Mouse (Mus musculus): ENCODE data around the gene Tarbp2.

Tarbp2 gene

GRCm38 (mm10) chr15:102517976-102518858, at the start of gene Tarbp2:
Tarbp2 (plus strand) TSS chr15:102518192.
- peak; percentile 100 for DNase-seq (ENCODE audit: low read depth, low spot score)

- DNase-seq (ENCODE audit: low read depth, low spot score): no peak
Observed at GRCm38 (mm10) chr15:102468675-102469370, 49.2 kb upstream of the Tarbp2 start.

- peak; percentile 97 for DNase-seq (ENCODE audit: low read depth, low spot score)
Observed at GRCm38 (mm10) chr15:102470183-102470604, 47.8 kb upstream of the Tarbp2 start, which contains the start of gene Pcbp2. Pcbp2 (plus strand) TSS chr15:102470539.

- DNase-seq (ENCODE audit: low read depth, low spot score): peak; percentile 90
Observed at GRCm38 (mm10) chr15:102470605-102471294, 47.2 kb upstream of the Tarbp2 start.

GRCm38 (mm10) chr15:102471295-102471645, 46.7 kb upstream of the Tarbp2 start:
- no peak for DNase-seq (ENCODE audit: low read depth, low spot score)

GRCm38 (mm10) chr15:102471727-102472126, 46.3 kb upstream of the Tarbp2 start:
- DNase-seq (ENCODE audit: low read depth, low spot score): no peak

- no peak for DNase-seq (ENCODE audit: low read depth, low spot score)
Observed at GRCm38 (mm10) chr15:102473246-102473645, 44.7 kb upstream of the Tarbp2 start.

GRCm38 (mm10) chr15:102474520-102474919, 43.5 kb upstream of the Tarbp2 start:
- DNase-seq (ENCODE audit: low read depth, low spot score): no peak

GRCm38 (mm10) chr15:102483136-102483535, 34.9 kb upstream of the Tarbp2 start:
- no peak for DNase-seq (ENCODE audit: low read depth, low spot score)

GRCm38 (mm10) chr15:102485853-102486252, 32.1 kb upstream of the Tarbp2 start:
- DNase-seq (ENCODE audit: low read depth, low spot score): no peak

- DNase-seq (ENCODE audit: low read depth, low spot score): no peak
Observed at GRCm38 (mm10) chr15:102487664-102488063, 30.3 kb upstream of the Tarbp2 start.

GRCm38 (mm10) chr15:102498322-102498721, 19.7 kb upstream of the Tarbp2 start:
- DNase-seq (ENCODE audit: low read depth, low spot score): no peak

- DNase-seq (ENCODE audit: low read depth, low spot score): peak; percentile 44
Observed at GRCm38 (mm10) chr15:102499370-102499769, 18.6 kb upstream of the Tarbp2 start.

- no peak for DNase-seq (ENCODE audit: low read depth, low spot score)
Observed at GRCm38 (mm10) chr15:102499851-102500250, 18.1 kb upstream of the Tarbp2 start.

GRCm38 (mm10) chr15:102500479-102500878, 17.5 kb upstream of the Tarbp2 start:
- DNase-seq (ENCODE audit: low read depth, low spot score): no peak

- DNase-seq (ENCODE audit: low read depth, low spot score): no peak
Observed at GRCm38 (mm10) chr15:102501084-102501814, 16.7 kb upstream of the Tarbp2 start.

- DNase-seq (ENCODE audit: low read depth, low spot score): no peak
Observed at GRCm38 (mm10) chr15:102502254-102502840, 15.6 kb upstream of the Tarbp2 start.

- DNase-seq (ENCODE audit: low read depth, low spot score): no peak
Observed at GRCm38 (mm10) chr15:102503447-102503846, 14.5 kb upstream of the Tarbp2 start, which contains the start of gene Gm10337. Gm10337 (plus strand) TSS chr15:102503722.

GRCm38 (mm10) chr15:102503924-102504782, 13.8 kb upstream of the Tarbp2 start:
- DNase-seq (ENCODE audit: low read depth, low spot score): no peak
